Mouse (Mus musculus) megakaryocyte, adult 5-6 weeks (primary cell): ENCODE data around the gene Il1r1. TPM values are rescaled to one million over a fixed set of nuclear protein-coding genes. Genes with fewer than 3 reads are reported as not detected.
A peak's percentile ranks its signal among the peaks of the same experiment; 100 is the strongest.

ENCODE experiments used
- ATAC-seq: 2 replicates; pipeline ENCODE4 v1.8.0; 2016; ENCODE audit warnings: mild to moderate bottlenecking, inconsistent platforms; ENCODE audit not compliant: poor library complexity, severe bottlenecking
- total RNA-seq, 2 experiments: library from RNA; stranded (forward) in 1 of 2; stranded (reverse) in 1 of 2; fragments of 153-499, 151-499 nt in 1 of 2; fragments of 221-1000, 200-1000 nt in 1 of 2; gene quantifications; 2 replicates each; pipeline versions ENCODE4 v1.2.3 to v1.2.4; 2015 to 2017

The Il1r1 gene
- total RNA-seq, 2 experiments from 2014 or later: 0.29 to 0.67 TPM

- ATAC-seq: peak; percentile 95
These were observed 5.5 kb downstream of the Il1r1 start for GRCm38 (mm10) chr1:40230336-40230735.

GRCm38 (mm10) chr1:40231116-40231515 is 6.2 kb downstream of the Il1r1 start:
- no peak for ATAC-seq

GRCm38 (mm10) chr1:40233217-40233616 is 8.3 kb downstream of the Il1r1 start:
- ATAC-seq: no peak

GRCm38 (mm10) chr1:40233621-40234020 is 8.7 kb downstream of the Il1r1 start:
- no peak for ATAC-seq

GRCm38 (mm10) chr1:40235597-40236249 is 10.8 kb downstream of the Il1r1 start:
- ATAC-seq: no peak

GRCm38 (mm10) chr1:40236694-40237093 is 11.8 kb downstream of the Il1r1 start:
- no peak for ATAC-seq

GRCm38 (mm10) chr1:40237094-40237493 is 12.2 kb downstream of the Il1r1 start:
- no peak for ATAC-seq

GRCm38 (mm10) chr1:40240353-40241092 is 15.6 kb downstream of the Il1r1 start:
- peak; percentile 92 for ATAC-seq

GRCm38 (mm10) chr1:40242717-40243116 is 17.8 kb downstream of the Il1r1 start:
- ATAC-seq: no peak

- no peak for ATAC-seq
These were observed 18.7 kb downstream of the Il1r1 start for GRCm38 (mm10) chr1:40243561-40243998.

GRCm38 (mm10) chr1:40250425-40250824 is 25.5 kb downstream of the Il1r1 start:
- ATAC-seq: peak; percentile 51

GRCm38 (mm10) chr1:40252507-40252906 is 27.6 kb downstream of the Il1r1 start:
- no peak for ATAC-seq

- ATAC-seq: no peak
These were observed 29.1 kb downstream of the Il1r1 start for GRCm38 (mm10) chr1:40253940-40254339.

GRCm38 (mm10) chr1:40254347-40255057 is 29.6 kb downstream of the Il1r1 start:
- no peak for ATAC-seq

GRCm38 (mm10) chr1:40262441-40263121 is 37.7 kb downstream of the Il1r1 start:
- 0 out of 2 replicates have a peak, but pooled peaks have one; percentile 11 for ATAC-seq

- no peak for ATAC-seq
These were observed 38.2 kb downstream of the Il1r1 start for GRCm38 (mm10) chr1:40263122-40263498.

GRCm38 (mm10) chr1:40263679-40264078 is 38.8 kb downstream of the Il1r1 start:
- no peak for ATAC-seq

GRCm38 (mm10) chr1:40265301-40265835 is 40.5 kb downstream of the Il1r1 start:
- no peak for ATAC-seq

- no peak for ATAC-seq
These were observed 41.8 kb downstream of the Il1r1 start for GRCm38 (mm10) chr1:40266431-40267260.

- ATAC-seq: no peak
These were observed 43.0 kb downstream of the Il1r1 start for GRCm38 (mm10) chr1:40267846-40268245.
